Mouse (Mus musculus) testis, adult 2 months (tissue): ENCODE results near the gene Cdca7. TPM values are rescaled to one million over a fixed set of nuclear protein-coding genes. Genes with fewer than 3 reads are reported as not detected.
A peak's percentile ranks its signal among the peaks of the same experiment; 100 is the strongest.

Experiments
- H3K27ac ChIP-seq: fragments of 200-500 bp; 2 replicates; pipeline ENCODE4 v1.5.1; 2012; ENCODE audit warnings: low read depth, low read length; ENCODE audit not compliant: control insufficient read depth, insufficient read depth
- H3K27me3 ChIP-seq: fragments of 200-500 bp; 2 replicates; pipeline ENCODE4 v1.6.1; 2012; ENCODE audit warnings: mild to moderate bottlenecking, low read length, moderate library complexity; ENCODE audit not compliant: control insufficient read depth, insufficient read depth
- H3K36me3 ChIP-seq: fragments of 200-500 bp; 2 replicates; pipeline ENCODE4 v1.6.1; 2012; ENCODE audit warnings: mild to moderate bottlenecking, low read length; ENCODE audit not compliant: control insufficient read depth, insufficient read depth
- H3K4me1 ChIP-seq: fragments of 200-500 bp; 2 replicates; pipeline ENCODE4 v1.6.1; 2012; ENCODE audit warnings: low read length; ENCODE audit not compliant: control insufficient read depth, insufficient read depth
- H3K4me3 ChIP-seq: fragments of 200-500 bp; 2 replicates; pipeline ENCODE4 v1.5.1; 2012; ENCODE audit warnings: low read depth, mild to moderate bottlenecking, low read length, moderate library complexity, mixed read lengths; ENCODE audit not compliant: control insufficient read depth
- CTCF ChIP-seq: fragments of 200-500 bp; IDR thresholded peaks from 2 replicates; pipeline ENCODE4 v1.5.1; 2012; ENCODE audit warnings: low read depth, mild to moderate bottlenecking, inconsistent platforms, low read length, moderate library complexity; ENCODE audit not compliant: control insufficient read depth, insufficient read depth, insufficient replicate concordance
- POLR2A ChIP-seq: fragments of 200-500 bp; IDR thresholded peaks from 2 replicates; pipeline ENCODE4 v1.6.1; 2012; ENCODE audit warnings: low read depth, mild to moderate bottlenecking, inconsistent platforms, low read length, moderate library complexity; ENCODE audit not compliant: control insufficient read depth
- polyA plus RNA-seq: library from polyadenylated mRNA; depleted of rRNA; stranded (reverse); fragments of >200 nt; gene quantifications from 2 replicates; pipeline ENCODE4 v1.2.3, GENCODE M21; 2012

The Cdca7 gene
- polyA plus RNA-seq, 1 experiment, result 6.1 TPM

- TF ChIP-seq POLR2A (no peak), CTCF (no peak)
- H3K27ac ChIP-seq, result no peak overlapping the region
- H3K4me1 ChIP-seq, result peaks cover 4% of the 10 kb centered on the region
- H3K4me3 ChIP-seq, result no peak overlapping the region
- no peaks in the 10 kb centered on the region for H3K27me3 ChIP-seq
- no peaks in the 10 kb centered on the region for H3K36me3 ChIP-seq
Measured at GRCm38 (mm10) chr2:72491650-72492049, 15.7 kb downstream of the Cdca7 start.

GRCm38 (mm10) chr2:72493039-72493438, 17.1 kb downstream of the Cdca7 start:
- H3K4me3 ChIP-seq, result peak overlapping the region; percentile 46; the same call in 1 of the 2 replicates
- H3K36me3 ChIP-seq, result no peaks in the 10 kb centered on the region
- TF ChIP-seq POLR2A, result no peak
- no peak for TF ChIP-seq CTCF
- peaks cover 4% of the 10 kb centered on the region for H3K4me1 ChIP-seq
- no peaks in the 10 kb centered on the region for H3K27me3 ChIP-seq
- H3K27ac ChIP-seq, result no peak overlapping the region

GRCm38 (mm10) chr2:72499074-72499721, 23.2 kb downstream of the Cdca7 start:
- Histone ChIP-seq H3K27ac (no peak overlapping the region), H3K4me3 (peak overlapping the region; percentile 10; the same call in 1 of the 2 replicates), H3K27me3 (no peaks in the 10 kb centered on the region), H3K36me3 (no peaks in the 10 kb centered on the region), H3K4me1 (no peaks in the 10 kb centered on the region; the same call in 1 of the 2 replicates)
- TF ChIP-seq CTCF (no peak), POLR2A (no peak)

- Histone ChIP-seq H3K4me3 (no peak overlapping the region), H3K27me3 (no peaks in the 10 kb centered on the region), H3K27ac (no peak overlapping the region), H3K4me1 (no peaks in the 10 kb centered on the region; the same call in 1 of the 2 replicates), H3K36me3 (no peaks in the 10 kb centered on the region)
- TF ChIP-seq POLR2A (no peak), CTCF (no peak)
Measured at GRCm38 (mm10) chr2:72499782-72500411, 23.9 kb downstream of the Cdca7 start.

- H3K27ac ChIP-seq, result no peak overlapping the region
- no peak for TF ChIP-seq POLR2A
- TF ChIP-seq CTCF, result no peak
- H3K4me1 ChIP-seq, result no peaks in the 10 kb centered on the region; the same call in 1 of the 2 replicates
- H3K36me3 ChIP-seq, result no peaks in the 10 kb centered on the region
- no peaks in the 10 kb centered on the region for H3K27me3 ChIP-seq
- no peak overlapping the region for H3K4me3 ChIP-seq
Measured at GRCm38 (mm10) chr2:72502041-72502813, 26.3 kb downstream of the Cdca7 start.

GRCm38 (mm10) chr2:72503646-72504045, 27.7 kb downstream of the Cdca7 start:
- no peaks in the 10 kb centered on the region for H3K36me3 ChIP-seq
- no peak overlapping the region for H3K4me3 ChIP-seq
- H3K27ac ChIP-seq, result no peak overlapping the region
- H3K27me3 ChIP-seq, result no peaks in the 10 kb centered on the region
- TF ChIP-seq POLR2A (no peak), CTCF (no peak)
- no peaks in the 10 kb centered on the region; the same call in 1 of the 2 replicates for H3K4me1 ChIP-seq
